Mouse (Mus musculus) MEL (cell line): Measurements from ENCODE around the gene Gm49383.

Experiments used
- BHLHE40 ChIP-seq: IDR thresholded peaks from 2 replicates; pipeline ENCODE4 v1.6.1; 2012; ENCODE audit warnings: low read depth, mild to moderate bottlenecking, inconsistent platforms, low read length, improper control_type of control experiment, borderline replicate concordance
- POLR2A ChIP-seq, 2 experiments: IDR thresholded peaks; 2 replicates each; pipeline ENCODE4 v1.6.1; 2011 to 2012; ENCODE audit warnings: low read length in 2 of 2, mild to moderate bottlenecking in 2 of 2, control low read depth in 1 of 2, improper control_type of control experiment in 1 of 2, low read depth in 1 of 2, moderate library complexity in 1 of 2; ENCODE audit not compliant: control insufficient read depth in 1 of 2, insufficient read depth in 1 of 2, poor library complexity in 1 of 2

- TF ChIP-seq BHLHE40 (no peak), POLR2A (IDR thresholded peaks at IDR 0.05; ENCODE audit: control insufficient read depth in 1 of 2, insufficient read depth in 1 of 2, low read depth in 1 of 2, low read length in 2 of 2, poor library complexity in 1 of 2) (no peak)
These were observed 19.7 kb upstream of the Gm49383 start for GRCm38 (mm10) chr12:69216587-69216986.
